Mouse (Mus musculus) hindbrain, embryonic 11.5 days (tissue): ENCODE measurements around the gene Sync. TPM values are rescaled to one million over a fixed set of nuclear protein-coding genes. Genes with fewer than 3 reads are reported as not detected.

Source experiments
- ATAC-seq: fragments of 200-750 bp; cut with Nextera tagmentation; 2 replicates; pipeline ENCODE4 v1.8.0; 2017; ENCODE audit warnings: mild to moderate bottlenecking, moderate TSS enrichment, moderate library complexity; ENCODE audit not compliant: low FRiP score
- DNase-seq: peaks from one replicate; pipeline ENCODE4 v3.0.0-alpha.2; 2015; ENCODE audit warnings: low spot score
- H3K27ac ChIP-seq: fragments of 300-500 bp; sonication (generic); 2 replicates; pipeline ENCODE4 v1.5.1; 2014; ENCODE audit warnings: mild to moderate bottlenecking, low read depth, low read length
- H3K27me3 ChIP-seq: fragments of 300-500 bp; sonication (generic); 2 replicates; pipeline ENCODE4 v1.6.1; 2014; ENCODE audit warnings: mild to moderate bottlenecking, low read length, moderate library complexity, mixed read lengths; ENCODE audit not compliant: control insufficient read depth, insufficient read depth
- H3K36me3 ChIP-seq: fragments of 300-500 bp; sonication (generic); 2 replicates; pipeline ENCODE4 v1.6.1; 2014; ENCODE audit warnings: mild to moderate bottlenecking, low read length, moderate library complexity, mixed read lengths; ENCODE audit not compliant: control insufficient read depth, insufficient read depth
- H3K4me1 ChIP-seq: fragments of 300-500 bp; sonication (generic); replicated peaks from 2 replicates; pipeline ENCODE4 v1.6.1; 2014; ENCODE audit warnings: low read length, mixed read lengths; ENCODE audit not compliant: control insufficient read depth, insufficient read depth
- H3K4me2 ChIP-seq: fragments of 300-500 bp; sonication (generic); replicated peaks from 2 replicates; pipeline ENCODE4 v1.6.1; 2014; ENCODE audit warnings: mild to moderate bottlenecking, low read depth, low read length
- H3K4me3 ChIP-seq: fragments of 300-500 bp; sonication (generic); 2 replicates; pipeline ENCODE4 v1.5.1; 2014; ENCODE audit warnings: low read depth, low read length
- H3K9ac ChIP-seq: fragments of 300-500 bp; sonication (generic); 2 replicates; pipeline ENCODE4 v1.6.1; 2014; ENCODE audit warnings: low read depth, low read length
- H3K9me3 ChIP-seq: fragments of 300-500 bp; sonication (generic); 2 replicates; pipeline ENCODE4 v1.6.1; 2016; ENCODE audit warnings: low read length; ENCODE audit not compliant: control insufficient read depth
- WGBS: fragments of 180-500 bp; shearing (Covaris S2); extraction: QIAGEN DNeasy Blood & Tissue Kit; methylation state at CpG from one replicate; pipeline ENCODE4 v1.1.7; 2014; 5-methylcytosine and 5-hydroxymethylcytosine counted together
- polyA plus RNA-seq: library from polyadenylated mRNA; unstranded; fragments of >200 nt; fragmentation: Nextera tagmentation; extraction: Ambion mirVana; gene quantifications from 2 replicates; pipeline ENCODE4 v1.2.1, GENCODE M21; 2014

Gene Sync
- polyA plus RNA-seq, 1 experiment from 2014 or later: 0.99 TPM

DNA sequence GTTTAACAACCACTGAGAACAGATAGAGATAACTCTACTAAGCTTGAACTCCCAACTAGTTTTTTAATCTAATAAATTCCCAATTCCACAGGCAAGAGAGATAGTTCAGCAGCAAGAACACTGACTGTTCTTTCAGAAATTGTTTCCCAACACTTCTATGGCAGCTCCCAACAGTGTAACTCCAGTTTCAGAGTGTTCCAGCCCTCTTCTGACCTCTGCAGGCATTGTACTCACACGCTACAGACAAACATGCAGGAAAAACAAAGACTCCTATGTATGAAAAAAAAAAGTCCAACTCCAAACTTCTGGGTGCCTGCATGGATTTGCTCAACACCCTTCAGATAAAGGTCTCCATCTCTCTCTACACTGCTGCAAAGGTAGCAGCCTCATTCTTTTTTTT lies 45.4 kb downstream of the Sync start:
- no peaks in the 10 kb centered on the region for H3K9me3 ChIP-seq
- peak overlapping the region; percentile 89; the same call in 1 of the 2 replicates for H3K4me3 ChIP-seq
- ATAC-seq: no peak
- H3K4me2 ChIP-seq: no peak overlapping the region
- no peak overlapping the region for H3K27ac ChIP-seq
- H3K4me1 ChIP-seq: peaks cover 11% of the 10 kb centered on the region
- no peaks in the 10 kb centered on the region for H3K27me3 ChIP-seq
- H3K9ac ChIP-seq: no peak overlapping the region
- WGBS: 38% methylated on average over 1 of the region's 1 CpGs
- no peak for DNase-seq
- peaks cover 4% of the 10 kb centered on the region for H3K36me3 ChIP-seq

- DNase-seq (peak; percentile 79), ATAC-seq (peak; percentile 52; the same call in 1 of the 2 replicates)
- Histone ChIP-seq H3K9me3 (no peaks in the 10 kb centered on the region), H3K4me2 (peak overlapping the region; percentile 53), H3K4me3 (peak overlapping the region; percentile 89), H3K9ac (peak overlapping the region; percentile 98), H3K36me3 (no peaks in the 10 kb centered on the region), H3K27ac (peak overlapping the region; percentile 95), H3K4me1 (peaks cover 11% of the 10 kb centered on the region), H3K27me3 (no peaks in the 10 kb centered on the region)
- 0% methylated on average over 40 of the region's 62 CpGs for WGBS
These were observed 47.3 kb downstream of the Sync start for GRCm38 (mm10) chr4:129334677-129335215.

GRCm38 (mm10) chr4:129335216-129336074 lies 48.0 kb downstream of the Sync start, which contains the start of the genes Rbbp4 and Zbtb8os:
Gene Rbbp4 (minus strand): TSS chr4:129335370.
Gene Zbtb8os (plus strand): TSS chr4:129335695.
- peak within 1 kb of the TSS; percentile 98 for H3K9ac ChIP-seq
- H3K9me3 ChIP-seq: no peaks in the 10 kb centered on the region
- WGBS: under 1% methylated on average over 64 of the region's 73 CpGs
- H3K27me3 ChIP-seq: no peaks in the 10 kb centered on the region
- peak; percentile 99 for ATAC-seq
- H3K27ac ChIP-seq: peak within 1 kb of the TSS; percentile 98
- peaks cover 11% of the 10 kb centered on the region for H3K4me1 ChIP-seq
- H3K4me3 ChIP-seq: peak within 1 kb of the TSS; percentile 89
- no peaks in the 10 kb centered on the region for H3K36me3 ChIP-seq
- H3K4me2 ChIP-seq: peak within 1 kb of the TSS; percentile 65
- DNase-seq: peak; percentile 100

DNA sequence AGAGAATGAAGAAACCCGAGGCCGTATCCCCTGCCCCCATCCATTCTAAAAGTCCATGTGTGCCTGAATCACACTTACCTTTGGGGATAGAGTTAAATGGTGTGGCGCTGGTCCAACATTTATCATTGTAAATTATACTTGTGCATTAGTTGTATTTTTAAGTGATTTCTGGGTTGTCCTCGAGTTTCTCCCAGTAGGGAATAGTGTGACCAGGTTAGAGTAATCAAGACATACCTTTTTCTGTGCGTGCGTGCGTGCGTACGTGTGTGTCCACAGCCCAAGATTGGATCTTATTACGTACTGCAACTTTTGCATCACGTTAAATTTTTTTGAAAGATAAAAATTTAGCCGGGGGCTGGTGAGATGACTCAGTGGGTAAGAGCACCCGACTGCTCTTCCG lies 48.9 kb downstream of the Sync start:
- DNase-seq (no peak), ATAC-seq (no peak)
- no peaks in the 10 kb centered on the region for H3K9me3 ChIP-seq
- WGBS: 55% methylated on average over 14 of the region's 14 CpGs
- peak overlapping the region; percentile 65 for H3K4me2 ChIP-seq
- peak overlapping the region; percentile 98 for H3K27ac ChIP-seq
- H3K27me3 ChIP-seq: no peaks in the 10 kb centered on the region
- H3K4me3 ChIP-seq: peak overlapping the region; percentile 89
- no peaks in the 10 kb centered on the region for H3K36me3 ChIP-seq
- H3K9ac ChIP-seq: peak overlapping the region; percentile 88
- peaks cover 8% of the 10 kb centered on the region for H3K4me1 ChIP-seq

DNA sequence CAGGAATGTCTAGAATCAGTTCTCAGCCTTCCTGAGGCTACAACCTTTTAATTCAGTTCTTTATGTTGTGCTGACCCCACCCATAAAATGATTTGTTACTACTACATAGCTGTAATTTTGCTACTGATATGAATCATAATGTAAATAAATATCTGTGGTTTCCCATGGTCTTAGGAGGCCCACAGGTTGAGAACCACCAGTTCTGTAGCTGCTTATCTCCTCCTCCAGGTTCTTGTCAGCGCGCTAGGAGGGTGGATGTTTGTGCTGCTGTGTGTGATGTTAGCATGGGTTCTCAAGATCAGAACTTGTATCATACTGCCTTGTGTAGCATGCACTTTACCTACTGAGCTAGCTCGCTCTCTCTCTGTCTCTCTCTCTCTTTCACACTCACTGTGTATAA lies 52.3 kb downstream of the Sync start:
- Histone ChIP-seq H3K4me3 (no peak overlapping the region), H3K36me3 (peaks cover 3% of the 10 kb centered on the region; the same call in 1 of the 2 replicates), H3K27ac (no peak overlapping the region), H3K4me2 (no peak overlapping the region), H3K4me1 (no peaks in the 10 kb centered on the region), H3K9ac (no peak overlapping the region), H3K9me3 (no peaks in the 10 kb centered on the region), H3K27me3 (no peaks in the 10 kb centered on the region)
- no peak for ATAC-seq
- WGBS: 95% methylated on average over 3 of the region's 3 CpGs
- no peak for DNase-seq

DNA sequence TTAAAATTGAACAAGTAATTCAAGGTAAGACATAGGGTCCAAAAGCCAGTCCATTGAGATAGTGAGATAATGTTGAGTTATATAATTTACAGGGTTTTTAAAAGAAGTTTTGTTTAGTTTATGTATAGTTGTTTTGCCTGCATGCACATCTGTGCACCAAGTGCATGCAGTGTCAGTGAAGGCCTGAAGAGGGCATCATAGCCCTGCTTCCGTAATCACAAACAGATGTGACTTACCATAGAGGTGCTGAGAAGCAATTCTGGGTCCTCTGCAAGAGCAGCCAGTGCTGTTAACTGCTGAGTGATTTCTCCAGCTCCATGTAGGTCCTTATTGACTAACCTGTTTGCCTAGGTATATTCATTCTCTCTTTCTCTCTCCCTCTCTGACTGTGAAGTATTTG lies 54.5 kb downstream of the Sync start:
- Histone ChIP-seq H3K27me3 (no peaks in the 10 kb centered on the region), H3K9me3 (no peaks in the 10 kb centered on the region), H3K27ac (no peak overlapping the region), H3K36me3 (peaks cover 3% of the 10 kb centered on the region; the same call in 1 of the 2 replicates), H3K4me2 (no peak overlapping the region), H3K4me1 (no peaks in the 10 kb centered on the region), H3K9ac (no peak overlapping the region), H3K4me3 (no peak overlapping the region)
- DNase-seq (no peak), ATAC-seq (no peak)
- 93% methylated on average over 1 of the region's 1 CpGs for WGBS

GRCm38 (mm10) chr4:129342705-129343104 lies 55.3 kb downstream of the Sync start:
- Histone ChIP-seq H3K4me2 (no peak overlapping the region), H3K27ac (no peak overlapping the region), H3K36me3 (peaks cover 3% of the 10 kb centered on the region; the same call in 1 of the 2 replicates), H3K4me1 (no peaks in the 10 kb centered on the region), H3K27me3 (no peaks in the 10 kb centered on the region), H3K4me3 (no peak overlapping the region), H3K9ac (no peak overlapping the region), H3K9me3 (no peaks in the 10 kb centered on the region)
- ATAC-seq: no peak
- WGBS: 91% methylated on average over 2 of the region's 2 CpGs
- no peak for DNase-seq

GRCm38 (mm10) chr4:129346481-129347154 lies 59.2 kb downstream of the Sync start:
- 90% methylated on average over 15 of the region's 15 CpGs for WGBS
- DNase-seq (no peak), ATAC-seq (no peak)
- no peak overlapping the region for H3K27ac ChIP-seq
- H3K9me3 ChIP-seq: no peaks in the 10 kb centered on the region
- H3K9ac ChIP-seq: no peak overlapping the region
- no peak overlapping the region for H3K4me3 ChIP-seq
- H3K4me1 ChIP-seq: no peaks in the 10 kb centered on the region
- no peak overlapping the region for H3K4me2 ChIP-seq
- peaks cover 3% of the 10 kb centered on the region; the same call in 1 of the 2 replicates for H3K36me3 ChIP-seq
- H3K27me3 ChIP-seq: no peaks in the 10 kb centered on the region
